ENCODE assay signal across 14 mouse cellular contexts in genomic region chr3:137818713-137819112, GRCm38 (mm10). TPM values are rescaled to one million over a fixed set of nuclear protein-coding genes. Genes with fewer than 3 reads are reported as not detected.
DNase-seq lines count a peak whose midpoint lies in the region; ATAC-seq and TF ChIP-seq lines count a peak whose summit lies in the region.
"Had no signal": no experiment of that assay in that cellular context is flagged by ENCODE, and none has a peak within 500 bp of the region (broad histone marks: within the 10 kb centered on the region; RNA-seq: fewer than 3 reads in every experiment).

No protein-coding gene starts in this region.

- no peaks in the 10 kb centered on the region for H3K4me1 ChIP-seq in heart, postnatal 0 days (ENCODE audit: control insufficient read depth, insufficient read depth)
- H3K4me1 ChIP-seq in lung, embryonic 14.5 days (ENCODE audit: insufficient read depth) = no peaks in the 10 kb centered on the region
- H3K4me1 ChIP-seq: stomach, embryonic 15.5 days had no signal

- H3K4me3 ChIP-seq in heart, postnatal 0 days (ENCODE audit: low read depth, low read length) = no peak overlapping the region
- no peak overlapping the region for H3K4me3 ChIP-seq in lung, embryonic 14.5 days (ENCODE audit: low read depth, low read length)
- H3K4me3 ChIP-seq: midbrain, embryonic 10.5 days; stomach, embryonic 15.5 days had no signal

- DNase-seq in heart, postnatal 0 days (ENCODE audit: low spot score) = no peak
- DNase-seq in heart, postnatal 14 days = no peak
- DNase-seq in lung, embryonic 14.5 days = peak; percentile 57
- DNase-seq in lung, postnatal 10 days = no peak
- DNase-seq in NIH3T3 (ENCODE audit: low read depth) = peak; percentile 45
- peak; percentile 30 to 52 for DNase-seq in kidney, postnatal 4 days
- no peak for DNase-seq in heart, postnatal 25 days (ENCODE audit: low spot score)
- DNase-seq: adrenal gland, postnatal 25 days; cerebellum, adult 8-10 months; gastrocnemius, postnatal 14 days; right cerebral cortex, postnatal 25 days had no signal

- H3K9ac ChIP-seq in heart, postnatal 0 days (replicated peaks; ENCODE audit: low read depth, low read length) = no peak overlapping the region
- H3K9ac ChIP-seq in lung, embryonic 14.5 days = no peak overlapping the region
- H3K9ac ChIP-seq: stomach, embryonic 15.5 days had no signal

- no peaks in the 10 kb centered on the region for H3K27me3 ChIP-seq in heart, postnatal 0 days (ENCODE audit: control insufficient read depth, insufficient read depth, low read length)
- no peaks in the 10 kb centered on the region for H3K27me3 ChIP-seq in lung, embryonic 14.5 days (ENCODE audit: insufficient read depth, low read length)
- H3K27me3 ChIP-seq: stomach, embryonic 15.5 days had no signal

- peak; percentile 28 for TF ChIP-seq CTCF in heart, postnatal 0 days (IDR thresholded peaks at IDR 0.05; ENCODE audit: low read depth)
- no peak for TF ChIP-seq CTCF in lung, embryonic 14.5 days (IDR thresholded peaks at IDR 0.05; ENCODE audit: low read depth)

- WGBS in heart, postnatal 0 days = 38% methylated on average over 4 of the region's 4 CpGs
- 23% methylated on average over 4 of the region's 4 CpGs for WGBS in lung, embryonic 14.5 days

- no peak for TF ChIP-seq EP300 in heart, postnatal 0 days (IDR thresholded peaks at IDR 0.05; ENCODE audit: low read depth)

- intact Hi-C loops in heart, postnatal 14 days (cut with DNase I) = no loop called here
- intact Hi-C loops in heart, postnatal 25 days (cut with DNase I) = no loop called here

- H3K36me3 ChIP-seq in heart, postnatal 0 days (replicated peaks; ENCODE audit: control insufficient read depth, insufficient read depth, low read length) = no peaks in the 10 kb centered on the region
- H3K36me3 ChIP-seq in lung, embryonic 14.5 days (ENCODE audit: insufficient read depth) = no peaks in the 10 kb centered on the region
- H3K36me3 ChIP-seq: midbrain, embryonic 10.5 days; stomach, embryonic 15.5 days had no signal

- no peak overlapping the region for H3K27ac ChIP-seq in heart, postnatal 0 days (ENCODE audit: low read depth)
- H3K27ac ChIP-seq in lung, embryonic 14.5 days (ENCODE audit: low read depth) = no peak overlapping the region
- H3K27ac ChIP-seq: midbrain, embryonic 10.5 days; stomach, embryonic 15.5 days had no signal

- H3K9me3 ChIP-seq in heart, postnatal 0 days (replicated peaks; ENCODE audit: control insufficient read depth, low read length) = no peaks in the 10 kb centered on the region
- no peaks in the 10 kb centered on the region for H3K9me3 ChIP-seq in lung, embryonic 14.5 days (ENCODE audit: low read depth, low read length)
- H3K9me3 ChIP-seq: midbrain, embryonic 10.5 days; stomach, embryonic 15.5 days had no signal

- no peak for ATAC-seq in heart, postnatal 0 days (ENCODE audit: insufficient read depth, low read depth)
- ATAC-seq in lung, embryonic 14.5 days (ENCODE audit: insufficient read depth) = no peak
- no peak for ATAC-seq in granulocyte monocyte progenitor cell, adult 5-6 weeks (replicated peaks; ENCODE audit: poor library complexity, severe bottlenecking)

- H3K4me2 ChIP-seq in heart, postnatal 0 days (ENCODE audit: low read depth, low read length) = no peak overlapping the region
- H3K4me2 ChIP-seq in lung, embryonic 14.5 days = no peak overlapping the region
- H3K4me2 ChIP-seq: stomach, embryonic 15.5 days had no signal

RNA-seq across cellular contexts. Expression of gene H2afz, which starts 45.6 kb away (rescaled TPM):
- total RNA-seq in heart, postnatal 0 days (2014; rRNA removed; ENCODE audit: low replicate concordance) = 541 and 680 TPM in 2 replicates
- polyA plus RNA-seq in heart, postnatal 0 days (2015; fragmentation: Nextera tagmentation; extraction: Ambion mirVana) = 517 and 550 TPM in 2 replicates
- 10 to 100 TPM; 80.2 to 99.5 TPM for total RNA-seq in heart, postnatal 14 days (2021)
- 2,590 and 2,710 TPM in 2 replicates for polyA plus RNA-seq in lung, embryonic 14.5 days (2014; fragmentation: Nextera tagmentation; extraction: Ambion mirVana)
- 1,151 and 1,351 TPM in 2 replicates for total RNA-seq in granulocyte monocyte progenitor cell, adult 5-6 weeks (2014; fragmentation: Nextera tagmentation)
- total RNA-seq in granulocyte monocyte progenitor cell, adult 5-6 weeks (2017) = 1,517 and 1,875 TPM in 2 replicates
- total RNA-seq in heart, postnatal 25 days (2021) = 10 to 100 TPM; 58.3 to 61.6 TPM

RNA-seq across cellular contexts. Expression of gene Dnajb14, which starts 48.8 kb away (rescaled TPM):
- total RNA-seq in heart, postnatal 0 days (2014; rRNA removed; ENCODE audit: low replicate concordance) = 4.0 and 5.1 TPM in 2 replicates
- polyA plus RNA-seq in heart, postnatal 0 days (2015; fragmentation: Nextera tagmentation; extraction: Ambion mirVana) = 7.4 and 8.6 TPM in 2 replicates
- 10 to 100 TPM; 10.9 to 11.0 TPM for total RNA-seq in heart, postnatal 14 days (2021)
- polyA plus RNA-seq in lung, embryonic 14.5 days (2014; fragmentation: Nextera tagmentation; extraction: Ambion mirVana) = 12.8 and 15.5 TPM in 2 replicates
- 6.2 and 7.4 TPM in 2 replicates for total RNA-seq in granulocyte monocyte progenitor cell, adult 5-6 weeks (2014; fragmentation: Nextera tagmentation)
- total RNA-seq in granulocyte monocyte progenitor cell, adult 5-6 weeks (2017) = 4.8 and 7.1 TPM in 2 replicates
- 10 to 100 TPM; 10.7 to 10.8 TPM for total RNA-seq in heart, postnatal 25 days (2021)

Comparison
In these comparisons a context has a peak if more than half of its experiments do, and no peak if none do; other contexts are left out.
1. DNase-seq: peak in lung, embryonic 14.5 days (single experiment), NIH3T3 (single experiment) and kidney, postnatal 4 days (2 of 2); none in heart, postnatal 0 days (single experiment), heart, postnatal 14 days (0 of 2), lung, postnatal 10 days (single experiment) and heart, postnatal 25 days (single experiment).